Mouse (Mus musculus) lung, adult 10 weeks (tissue): ENCODE results near the gene Cyb561d1. TPM values are rescaled to one million over a fixed set of nuclear protein-coding genes. Genes with fewer than 3 reads are reported as not detected.

Source experiments
- polyA plus RNA-seq: library from polyadenylated mRNA; stranded (reverse); fragments of 350-450 nt; fragmentation: Illumina TruSeq; extraction: RNeasy Lipid Tissue Mini Kit (QIAGEN cat#74804); gene quantifications from one replicate; pipeline ENCODE4 v1.2.3, GENCODE M21; 2014; ENCODE audit warnings: low read depth, low replicate concordance; ENCODE audit not compliant: insufficient read depth

The Cyb561d1 gene
- 6.2 TPM for polyA plus RNA-seq

GRCm38 (mm10) chr3:108200329-108201323, at the start of gene Cyb561d1:
Cyb561d1 (minus strand) TSS chr3:108201212.

DNA sequence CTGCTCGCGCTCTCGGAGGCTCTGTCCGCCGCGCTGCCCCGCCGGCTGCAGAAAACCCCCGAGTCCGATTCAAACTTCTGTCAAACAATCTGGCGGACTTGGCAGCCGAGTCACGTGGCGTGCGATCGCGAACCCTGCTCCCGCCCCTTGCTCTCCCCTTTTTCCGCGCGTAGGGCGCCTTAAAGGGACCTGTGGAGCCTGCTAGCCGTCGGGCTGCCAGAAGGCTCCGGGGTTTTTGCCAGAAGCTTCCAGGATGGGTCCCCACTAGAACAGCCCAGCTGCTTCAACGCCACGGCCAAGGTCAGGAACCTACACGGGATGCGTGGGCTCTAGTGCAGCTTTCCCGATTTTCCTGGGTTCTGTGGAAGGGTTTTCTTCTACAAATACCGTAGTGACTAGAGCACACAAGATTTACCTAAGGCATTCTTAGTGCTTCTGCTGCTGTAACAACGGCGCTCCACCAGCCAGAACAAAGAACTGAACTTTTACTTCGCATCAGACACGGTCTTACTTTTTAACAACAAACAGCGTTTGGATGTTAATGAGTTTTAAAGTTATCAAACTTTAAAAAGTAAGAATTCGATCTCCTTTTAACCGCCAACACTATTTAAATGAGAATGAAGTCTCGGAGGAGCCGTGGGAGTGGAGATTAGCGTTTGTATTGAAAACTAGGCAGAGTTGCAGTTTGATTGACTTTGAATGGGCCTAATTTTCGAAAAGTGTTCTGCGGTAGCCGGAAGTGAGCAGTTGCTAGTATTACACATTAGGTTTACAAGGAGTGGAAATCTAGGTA, 25.7 kb upstream of the Cyb561d1 start, which contains the start of gene Sypl2:
Sypl2 (minus strand) TSS at position 91 of the 793 bp plus-strand sequence.

GRCm38 (mm10) chr3:108210771-108211139, 9.7 kb upstream of the Cyb561d1 start, which contains the start of gene Atxn7l2:
Atxn7l2 (minus strand) TSS chr3:108210934.

GRCm38 (mm10) chr3:108186098-108187047, 14.6 kb downstream of the Cyb561d1 start, which contains the start of gene Amigo1:
Amigo1 (plus strand) TSS chr3:108186335.

GRCm38 (mm10) chr3:108154656-108155055, 46.4 kb downstream of the Cyb561d1 start, which contains the start of gene Gpr61:
Gpr61 (minus strand) TSS chr3:108154882.

Other genes with a start within 250 kb of the Cyb561d1 start
- gene Gstm3, start 231.9 kb downstream of the Cyb561d1 start, polyA plus RNA-seq: 0.30 TPM
- gene Gstm2, start 214.8 kb downstream of the Cyb561d1 start, polyA plus RNA-seq: 236 TPM
- gene Gstm1, start 183.2 kb downstream of the Cyb561d1 start, polyA plus RNA-seq: 591 TPM
- 15.8 TPM for gene Gstm4, start 156.3 kb downstream of the Cyb561d1 start, polyA plus RNA-seq
- gene Ampd2, start 114.6 kb downstream of the Cyb561d1 start, polyA plus RNA-seq: 11.1 TPM
- not detected for gene Gnat2, start 108.4 kb downstream of the Cyb561d1 start, polyA plus RNA-seq
- 49.2 TPM for gene Gnai3, start 55.1 kb downstream of the Cyb561d1 start, polyA plus RNA-seq
- gene Gpr61, start 46.3 kb downstream of the Cyb561d1 start, polyA plus RNA-seq: not detected
- gene Amigo1, start 14.9 kb downstream of the Cyb561d1 start, polyA plus RNA-seq: 5.9 TPM
- 2.5 TPM for gene Atxn7l2, start 9.7 kb upstream of the Cyb561d1 start, polyA plus RNA-seq
- gene Sypl2, start 25.4 kb upstream of the Cyb561d1 start, polyA plus RNA-seq: 0.10 TPM
- gene Psma5, start 55.7 kb upstream of the Cyb561d1 start, polyA plus RNA-seq: 107 TPM
- 52.6 TPM for gene Sort1, start 82.9 kb upstream of the Cyb561d1 start, polyA plus RNA-seq
- 21.6 TPM for gene Mybphl, start 163.7 kb upstream of the Cyb561d1 start, polyA plus RNA-seq
- 1.6 TPM for gene Psrc1, start 182.6 kb upstream of the Cyb561d1 start, polyA plus RNA-seq
- gene Celsr2, start 214.3 kb upstream of the Cyb561d1 start, polyA plus RNA-seq: 2.4 TPM
- gene Sars, start 244.0 kb upstream of the Cyb561d1 start, polyA plus RNA-seq: 60.5 TPM